Mouse (Mus musculus): Measurements from ENCODE around the gene Arf1. TPM values are rescaled to one million over a fixed set of nuclear protein-coding genes. Genes with fewer than 3 reads are reported as not detected.

Gene Arf1
- polyA plus RNA-seq, 1 experiment: 885 TPM

- no peaks in the 10 kb centered on the region for H3K27me3 ChIP-seq (ENCODE audit: control insufficient read depth, insufficient read depth, low read length)
- TF ChIP-seq POLR2A (IDR thresholded peaks at IDR 0.05; ENCODE audit: low read depth, low read length): peak; percentile 60; the same call in 1 of the 2 replicates
- no peak for TF ChIP-seq CTCF (IDR thresholded peaks at IDR 0.05; ENCODE audit: extremely low read depth, insufficient read length, insufficient replicate concordance, low read depth, low read length)
- H3K4me3 ChIP-seq (ENCODE audit: low read depth, low read length): peak within 1 kb of the TSS; percentile 89
- H3K27ac ChIP-seq (ENCODE audit: insufficient read depth, low read depth, low read length): peak within 1 kb of the TSS; percentile 100
- under 1% methylated on average over 68 of the region's 68 CpGs for WGBS
- peaks cover 13% of the 10 kb centered on the region for H3K4me1 ChIP-seq (ENCODE audit: control insufficient read depth, insufficient read depth, insufficient read length, low read length)
- H3K36me3 ChIP-seq (ENCODE audit: control insufficient read depth, insufficient read depth, low read length): peaks cover 3% of the 10 kb centered on the region; the same call in 1 of the 2 replicates
These were observed 64.5 kb downstream of the Arf1 start, which contains the start of gene Iba57 for GRCm38 (mm10) chr11:59163255-59164236. Gene Iba57 (minus strand): TSS chr11:59163739.

- peak overlapping the region; percentile 72 for H3K27ac ChIP-seq (ENCODE audit: insufficient read depth, low read depth, low read length)
- peaks cover 13% of the 10 kb centered on the region for H3K4me1 ChIP-seq (ENCODE audit: control insufficient read depth, insufficient read depth, insufficient read length, low read length)
- peak overlapping the region; percentile 89 for H3K4me3 ChIP-seq (ENCODE audit: low read depth, low read length)
- 18% methylated on average over 9 of the region's 9 CpGs for WGBS
- H3K36me3 ChIP-seq (ENCODE audit: control insufficient read depth, insufficient read depth, low read length): peaks cover 11% of the 10 kb centered on the region; the same call in 1 of the 2 replicates
- no peak for TF ChIP-seq CTCF (IDR thresholded peaks at IDR 0.05; ENCODE audit: extremely low read depth, insufficient read length, insufficient replicate concordance, low read depth, low read length)
- TF ChIP-seq POLR2A (IDR thresholded peaks at IDR 0.05; ENCODE audit: low read depth, low read length): no peak
- H3K27me3 ChIP-seq (ENCODE audit: control insufficient read depth, insufficient read depth, low read length): no peaks in the 10 kb centered on the region
These were observed 65.4 kb downstream of the Arf1 start for GRCm38 (mm10) chr11:59162443-59163254.

Other genes with a start within 250 kb of the Arf1 start
- 0.57 and 1.2 TPM in 2 replicates for gene Obscn, start 91.9 kb downstream of the Arf1 start, polyA plus RNA-seq (2012; rRNA removed)
- 4.9 and 8.0 TPM in 2 replicates for gene Iba57, start 64.5 kb downstream of the Arf1 start, polyA plus RNA-seq (2012; rRNA removed)
- 4.6 TPM in 2 replicates for gene Gjc2, start 45.1 kb downstream of the Arf1 start, polyA plus RNA-seq (2012; rRNA removed)
- 284 and 285 TPM in 2 replicates for gene Guk1, start 36.1 kb downstream of the Arf1 start, polyA plus RNA-seq (2012; rRNA removed)
- 32.5 and 36.0 TPM in 2 replicates for gene Mrpl55, start 25.8 kb downstream of the Arf1 start, polyA plus RNA-seq (2012; rRNA removed)
- 7.6 and 16.0 TPM in 2 replicates for gene 2310033P09Rik, start 19.9 kb downstream of the Arf1 start, polyA plus RNA-seq (2012; rRNA removed)
- gene Wnt3a, start 62.5 kb upstream of the Arf1 start, polyA plus RNA-seq (2012; rRNA removed): not detected in 2 replicates
- 1.1 and 1.2 TPM in 2 replicates for gene Wnt9a, start 78.7 kb upstream of the Arf1 start, polyA plus RNA-seq (2012; rRNA removed)
- gene Prss38, start 147.4 kb upstream of the Arf1 start, polyA plus RNA-seq (2012; rRNA removed): not detected in 2 replicates
- 1.9 and 2.4 TPM in 2 replicates for gene Jmjd4, start 221.8 kb upstream of the Arf1 start, polyA plus RNA-seq (2012; rRNA removed)
- gene Snap47, start 222.9 kb upstream of the Arf1 start, polyA plus RNA-seq (2012; rRNA removed): 9.8 and 14.6 TPM in 2 replicates
- gene Zfp867, start 244.2 kb upstream of the Arf1 start, polyA plus RNA-seq (2012; rRNA removed): 0.08 TPM in 1 of 2 replicates, not detected in the other

Data from small intestine, adult 2 months (tissue).